Mouse (Mus musculus): ENCODE data around the gene Rere. TPM values are rescaled to one million over a fixed set of nuclear protein-coding genes. Genes with fewer than 3 reads are reported as not detected.

Rere gene
- total RNA-seq, 2 experiments from 2014 or later = 53.8 to 56.9 TPM

DNA sequence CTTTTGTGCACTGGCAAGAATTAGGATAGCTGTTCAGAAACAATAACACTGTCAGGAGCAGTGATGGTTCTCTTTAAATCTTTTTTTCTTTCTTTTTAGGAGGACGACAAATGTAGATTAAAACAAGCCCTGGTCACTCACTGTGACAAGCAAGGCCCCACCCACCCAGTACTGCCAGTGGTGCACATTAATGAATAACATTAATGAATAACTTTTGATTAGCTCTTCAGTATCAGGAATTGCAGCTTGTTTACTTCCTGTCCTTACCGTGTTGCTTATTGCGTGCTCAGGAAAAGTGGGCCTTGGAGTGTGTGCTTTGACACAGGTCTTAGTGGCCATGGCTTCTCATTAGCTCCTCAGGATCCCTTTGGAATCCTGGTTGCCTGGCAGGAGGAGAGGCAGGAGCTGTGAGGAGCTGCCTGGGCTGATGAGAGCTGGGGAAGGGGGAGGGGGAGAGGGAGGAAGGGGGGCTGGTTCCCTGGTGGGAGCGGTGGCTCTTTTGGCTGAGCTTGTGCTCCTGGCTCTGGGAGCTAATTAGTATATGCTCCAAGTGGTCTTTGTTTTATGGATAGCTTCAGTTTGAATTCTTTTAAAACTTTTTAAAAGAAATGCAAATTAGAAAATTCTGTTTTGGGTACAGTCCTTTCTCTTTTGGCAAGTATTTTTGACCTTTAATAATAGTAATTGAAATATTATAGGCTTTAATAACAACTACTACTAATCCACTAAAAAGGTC, 65.4 kb downstream of the Rere start:
- no peak for DNase-seq

DNA sequence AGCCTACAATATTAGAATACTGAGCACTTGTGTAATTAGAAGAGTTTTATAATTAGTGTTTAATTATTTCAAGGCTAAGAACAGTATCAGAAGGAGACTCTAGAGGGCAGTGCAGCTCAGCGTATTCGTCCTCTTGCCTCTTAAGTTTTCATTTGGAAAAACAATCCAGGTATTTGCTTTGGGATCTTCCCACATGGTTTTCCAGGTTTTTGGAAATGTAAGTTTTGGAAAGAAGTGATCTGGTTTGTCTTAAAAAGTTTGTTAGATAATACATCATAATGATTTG, 65.9 kb downstream of the Rere start:
- no peak for DNase-seq

DNA sequence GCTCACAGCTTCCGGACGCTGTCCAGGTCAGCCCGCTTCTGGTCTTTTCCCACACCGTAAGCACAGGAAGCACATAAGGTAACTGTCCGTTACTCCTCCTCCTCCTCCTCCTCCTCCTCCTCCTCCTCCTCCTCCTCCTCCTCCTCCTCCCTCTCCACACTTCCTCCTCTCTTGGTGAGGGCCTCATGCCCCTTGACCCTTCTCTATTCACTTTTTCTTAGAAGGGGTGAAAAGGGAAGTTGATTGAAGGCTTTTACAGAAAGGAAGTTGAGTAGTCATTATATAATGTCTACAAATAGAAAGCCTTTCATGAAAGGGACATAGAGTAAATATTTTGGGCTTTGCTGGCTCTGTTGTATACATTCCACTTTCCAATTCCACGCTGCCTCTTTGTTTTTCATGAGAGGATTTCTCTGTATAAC, 68.2 kb downstream of the Rere start:
- no peak for DNase-seq

DNA sequence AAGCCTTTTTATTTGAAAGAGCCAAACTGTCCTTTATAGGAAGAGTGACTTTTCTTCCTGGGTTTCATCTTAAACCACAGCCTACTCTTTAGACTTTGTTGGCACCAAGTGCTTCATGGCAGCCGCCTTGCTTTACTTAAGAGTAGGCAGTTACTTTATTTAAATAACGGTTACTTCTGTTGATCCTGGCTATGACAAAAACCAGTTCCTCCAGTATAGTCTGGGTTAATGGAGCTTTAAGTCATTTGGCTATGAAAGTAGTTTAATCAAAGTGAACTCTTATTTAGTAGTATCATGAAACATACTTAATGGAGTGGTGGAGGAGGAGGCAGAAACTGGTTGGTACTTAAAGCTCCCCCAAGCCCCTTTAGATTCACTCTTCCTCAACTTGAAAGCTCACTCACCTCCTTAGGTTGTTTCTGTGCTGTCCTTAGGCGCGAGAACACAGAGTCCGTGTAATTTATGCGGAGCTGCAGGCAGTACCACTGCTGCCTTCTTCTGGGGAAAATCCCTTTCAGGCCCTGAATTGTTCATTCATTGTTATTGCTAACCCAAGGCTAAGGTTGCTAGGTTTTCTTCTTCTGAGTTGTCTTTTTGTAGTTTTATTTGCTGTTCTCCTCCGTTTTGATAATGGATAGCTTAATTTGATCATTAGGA, 70.1 kb downstream of the Rere start:
- no peak for DNase-seq

DNA sequence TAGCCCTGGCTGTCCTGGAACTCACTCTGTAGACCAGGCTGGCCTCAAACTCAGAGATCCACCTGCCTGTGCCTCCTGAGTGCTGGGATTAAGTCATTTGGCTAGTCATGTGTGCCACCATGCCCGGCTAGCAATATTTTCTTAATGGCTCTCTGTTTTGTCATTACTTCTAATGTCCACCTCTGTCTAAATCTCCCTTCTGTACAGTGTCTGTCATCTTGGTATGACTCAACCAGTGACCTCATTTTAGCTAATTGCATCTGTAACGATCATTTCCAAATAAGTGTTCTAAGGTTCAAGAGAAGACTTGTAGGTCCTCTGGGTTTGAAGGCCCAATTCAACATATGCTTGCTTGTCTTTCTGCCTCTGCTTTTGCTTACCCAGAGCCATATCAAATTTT, 71.3 kb downstream of the Rere start:
- no peak for DNase-seq

DNA sequence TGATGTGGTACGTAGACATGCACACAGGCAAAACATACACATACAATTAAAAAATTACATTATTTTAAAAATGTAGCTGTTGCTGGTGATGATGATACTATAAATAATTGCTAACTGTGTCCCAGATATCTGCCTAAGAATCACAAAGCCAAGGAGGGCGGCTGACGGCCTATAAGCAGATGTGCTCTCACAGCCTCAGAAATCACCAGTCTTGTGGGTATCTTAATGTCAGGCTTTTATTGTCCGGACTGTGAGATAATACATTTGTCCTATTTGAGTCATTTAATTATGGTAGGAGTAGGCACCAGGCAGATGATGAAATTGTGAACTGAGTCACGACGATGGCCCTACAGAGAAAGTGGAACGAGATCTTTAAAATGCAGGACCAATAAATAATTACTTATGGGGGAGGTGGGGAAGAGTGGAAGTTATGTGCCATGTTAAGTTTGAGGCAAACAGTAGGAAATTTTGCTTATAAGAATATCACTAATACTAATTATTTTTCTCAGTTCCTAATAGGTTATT, 72.0 kb downstream of the Rere start:
- DNase-seq = no peak

DNA sequence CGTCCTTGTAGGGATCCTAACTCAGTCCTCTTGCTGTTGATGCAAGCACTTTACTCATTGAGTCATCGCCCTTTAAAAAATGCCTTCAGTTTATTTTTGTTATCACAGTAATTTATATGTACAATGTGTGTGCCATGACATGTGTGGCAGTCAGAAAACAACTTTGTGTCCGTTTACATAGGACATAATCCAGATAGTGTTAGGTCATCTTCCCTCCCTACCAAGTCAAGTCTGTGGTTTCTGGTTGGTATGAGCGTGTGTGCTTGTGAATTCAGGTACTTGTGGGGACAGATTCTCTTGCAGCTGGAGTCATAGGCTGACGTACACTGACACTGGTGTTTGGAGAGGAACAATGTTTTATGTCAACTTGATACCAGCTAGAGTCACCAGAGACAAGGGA, 74.4 kb downstream of the Rere start:
- no peak for DNase-seq

DNA sequence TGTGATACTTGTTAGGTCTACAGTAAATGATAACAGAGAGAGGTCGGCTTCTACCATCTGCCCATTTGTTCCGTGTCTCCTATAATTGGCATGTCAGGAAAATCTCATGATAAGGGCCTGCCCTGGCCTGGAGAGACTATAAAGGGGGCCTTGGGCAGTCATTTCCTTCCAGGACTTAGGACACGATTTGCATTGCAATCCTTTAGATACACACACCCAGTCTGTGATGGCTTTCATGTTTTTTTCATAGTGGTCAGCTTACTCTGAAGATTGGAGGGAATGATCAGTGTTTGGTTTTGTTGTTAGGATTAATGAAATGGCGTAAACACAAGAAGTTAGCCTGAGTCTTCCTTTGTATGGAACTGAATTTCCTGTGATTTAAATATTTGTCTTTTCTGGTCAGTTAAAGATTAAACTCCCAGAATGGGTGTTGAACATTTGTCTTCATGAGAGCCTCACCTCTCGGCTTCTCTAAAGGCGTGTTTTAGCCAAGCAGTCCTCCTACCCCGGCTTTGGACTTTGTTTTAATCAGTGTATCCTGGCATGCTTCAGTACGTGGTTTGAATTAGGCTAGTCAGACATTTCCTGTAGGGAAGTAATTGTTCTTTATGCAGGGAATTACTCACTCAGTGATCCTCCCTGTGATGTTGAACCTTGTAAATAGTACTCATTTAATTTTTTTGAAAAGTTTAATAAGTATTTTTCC, 80.7 kb downstream of the Rere start:
- DNase-seq = no peak

DNA sequence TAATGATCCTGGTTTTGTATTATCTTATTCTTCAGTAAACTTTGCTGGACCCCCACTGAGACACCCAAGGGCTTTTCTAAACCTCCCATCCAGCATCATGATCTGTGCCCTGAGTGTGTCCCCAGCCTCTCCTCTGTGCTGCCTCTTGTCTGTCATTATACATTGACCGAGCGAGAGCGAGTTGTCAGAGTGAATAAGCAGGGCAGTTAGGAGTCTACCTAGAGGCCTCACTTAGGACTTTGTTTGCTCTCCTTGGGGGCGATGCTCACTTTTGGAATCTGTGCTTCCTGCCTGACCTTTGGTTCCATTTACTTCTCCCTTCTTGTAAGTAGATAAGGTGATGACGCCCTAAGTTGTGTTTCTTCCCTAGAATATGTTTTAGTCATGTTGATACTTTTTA, 81.4 kb downstream of the Rere start:
- no peak for DNase-seq

DNA sequence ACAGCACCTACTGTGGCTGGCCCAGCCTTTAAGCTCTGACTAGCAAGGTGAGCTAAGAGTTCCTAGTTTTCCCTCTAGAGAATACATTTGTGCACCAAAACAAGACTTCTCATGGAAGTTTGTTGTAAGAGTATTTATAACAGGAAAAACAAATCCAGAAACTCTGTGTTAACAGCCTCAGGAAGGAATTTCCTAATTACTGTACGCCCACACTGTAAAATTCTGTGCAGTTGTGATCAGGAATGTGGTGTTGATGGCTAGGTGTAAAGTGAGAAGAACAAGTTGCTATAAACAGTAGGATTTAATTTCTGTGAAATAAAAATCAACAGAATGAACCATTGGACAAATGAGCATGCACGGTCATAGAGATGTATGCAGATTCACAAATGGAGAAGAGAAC, 83.3 kb downstream of the Rere start:
- DNase-seq = no peak

DNA sequence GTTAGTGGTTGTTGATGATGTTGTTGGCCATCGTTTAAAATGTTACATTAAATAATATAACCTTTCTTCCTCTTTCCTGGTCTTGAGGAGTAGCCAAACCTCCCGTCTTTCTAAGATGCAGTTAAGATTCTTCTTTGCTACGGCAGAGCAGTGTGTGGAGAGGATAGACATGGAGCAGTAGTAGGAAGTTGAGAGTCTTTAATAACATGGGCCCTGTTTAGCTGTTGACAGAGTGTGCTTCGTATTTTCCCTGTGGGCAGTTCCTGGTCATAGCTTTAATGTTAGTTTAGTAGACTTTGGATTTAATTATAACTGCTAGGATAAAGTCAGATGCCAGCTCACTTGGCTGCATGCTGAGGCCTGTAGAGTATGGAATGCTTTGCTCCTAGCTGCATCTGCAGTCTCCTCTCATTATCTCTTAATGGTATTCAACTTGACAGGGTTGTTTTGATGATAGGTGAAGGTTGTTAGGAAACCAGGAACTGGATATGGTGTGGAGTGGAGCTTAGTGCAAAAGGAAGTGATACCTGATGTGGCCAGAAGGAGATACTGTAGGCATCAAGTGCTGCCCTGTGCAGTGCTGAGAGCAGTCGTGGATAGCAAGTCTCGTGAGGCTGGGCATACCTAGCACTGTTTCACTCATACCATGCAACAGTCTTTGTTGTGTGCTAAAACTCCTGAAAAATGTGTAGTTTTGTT, 85.2 kb downstream of the Rere start:
- DNase-seq = no peak

DNA sequence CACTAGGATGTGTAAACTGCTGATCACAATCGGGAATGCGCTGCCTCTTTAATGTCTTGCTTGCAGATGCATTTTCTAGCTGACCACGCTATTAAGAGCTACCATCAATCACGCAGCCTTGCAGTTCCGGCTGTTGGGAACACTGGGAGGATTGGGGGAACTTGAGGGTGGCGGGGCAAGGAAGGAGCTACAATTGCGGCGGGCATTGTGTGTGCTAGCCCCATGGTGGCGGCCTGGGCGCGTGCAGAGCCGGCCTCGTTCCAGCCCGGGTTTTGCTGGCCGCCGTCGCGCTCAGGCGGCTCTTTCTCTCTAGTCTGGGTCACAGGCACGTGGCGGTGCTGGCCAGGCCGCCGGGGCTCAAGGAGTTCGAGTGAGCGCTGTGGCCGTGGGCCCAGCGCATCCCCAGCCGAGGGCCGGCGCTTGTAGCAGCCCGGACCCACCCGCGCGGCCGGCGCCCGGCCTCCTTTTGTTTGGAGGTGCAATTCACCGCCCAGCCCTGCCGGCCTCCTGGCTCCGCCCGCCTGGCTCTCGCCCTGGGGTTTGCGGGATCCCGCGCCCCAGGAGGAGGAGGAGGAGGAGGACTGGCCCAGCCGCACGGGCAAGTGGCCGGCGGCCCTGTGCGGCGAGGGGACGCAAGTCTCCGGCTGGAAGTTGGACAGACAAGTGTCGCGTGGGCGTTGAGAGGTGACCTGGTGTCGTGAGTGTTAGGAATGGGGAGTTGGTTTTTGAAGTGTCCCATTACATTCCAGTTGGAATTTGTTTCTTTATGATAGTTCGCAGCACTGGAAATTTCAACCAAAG, 90.3 kb downstream of the Rere start:
- DNase-seq = peak; percentile 77

DNA sequence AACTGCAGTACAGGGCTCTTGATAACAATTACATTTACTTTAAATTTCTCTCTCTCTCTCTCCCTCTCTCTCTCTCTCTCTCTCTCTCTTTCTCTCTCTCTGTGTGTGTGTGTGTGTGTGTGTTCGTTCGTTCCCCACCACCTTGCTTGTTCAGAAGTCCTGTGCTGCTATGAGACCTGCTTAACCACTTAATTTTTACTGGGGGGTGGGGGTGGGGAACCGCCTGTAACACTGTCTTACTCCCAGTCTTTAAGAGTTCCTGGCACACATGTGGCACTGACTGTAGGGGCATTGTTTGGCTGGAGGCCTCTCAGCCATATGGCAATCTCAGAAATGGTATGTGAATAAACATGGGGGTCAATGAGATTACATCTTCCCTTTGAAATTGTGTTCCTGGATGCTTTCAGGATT, 91.2 kb downstream of the Rere start:
- no peak for DNase-seq

DNA sequence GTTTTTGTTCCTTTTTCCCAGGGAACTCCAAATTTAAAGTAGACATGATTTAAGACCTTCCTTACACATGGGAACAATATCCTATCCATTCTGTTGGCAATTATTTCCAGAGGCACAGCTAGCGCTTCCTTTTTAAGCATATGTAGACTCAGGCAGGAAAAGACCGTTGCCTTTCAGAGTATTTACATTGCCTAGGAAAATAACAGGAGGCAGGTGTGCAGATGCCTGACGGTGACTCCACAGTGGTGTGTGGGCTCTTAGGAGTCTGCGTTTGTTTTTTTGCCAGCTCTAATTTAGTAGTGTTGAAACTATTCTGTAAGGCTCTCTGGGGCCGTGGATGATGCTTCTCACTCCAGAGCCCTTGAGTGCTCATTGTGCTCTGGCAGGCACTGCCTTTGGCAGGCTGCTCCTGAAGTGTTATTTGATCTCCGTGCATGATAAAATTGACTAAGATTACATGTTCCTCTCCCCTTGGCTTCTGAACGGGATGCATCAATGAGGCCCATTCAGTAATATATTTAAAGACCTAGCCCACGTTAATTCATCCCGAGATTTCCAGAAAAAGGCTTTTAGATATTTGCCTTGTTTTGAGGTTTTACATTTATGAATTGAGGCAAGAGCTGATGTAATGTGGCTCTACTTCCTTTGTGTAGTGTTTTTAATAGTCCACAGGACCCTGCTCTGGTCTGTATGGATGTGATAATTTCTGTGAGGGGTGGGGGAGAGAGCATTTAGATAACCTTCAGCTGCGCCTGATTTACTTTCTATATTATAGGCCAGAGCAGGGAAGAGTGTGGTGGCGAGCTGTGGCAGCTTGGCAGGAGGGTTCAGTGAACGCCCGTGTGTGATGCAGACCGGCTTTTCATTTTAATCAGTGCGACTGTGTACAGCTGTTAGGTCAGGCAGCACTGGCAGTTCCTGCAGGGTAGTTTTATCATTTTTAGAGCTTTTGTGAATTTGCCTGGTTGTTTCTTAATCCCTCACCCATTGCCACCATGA, 92.0 kb downstream of the Rere start:
- peak; percentile 42 for DNase-seq

DNA sequence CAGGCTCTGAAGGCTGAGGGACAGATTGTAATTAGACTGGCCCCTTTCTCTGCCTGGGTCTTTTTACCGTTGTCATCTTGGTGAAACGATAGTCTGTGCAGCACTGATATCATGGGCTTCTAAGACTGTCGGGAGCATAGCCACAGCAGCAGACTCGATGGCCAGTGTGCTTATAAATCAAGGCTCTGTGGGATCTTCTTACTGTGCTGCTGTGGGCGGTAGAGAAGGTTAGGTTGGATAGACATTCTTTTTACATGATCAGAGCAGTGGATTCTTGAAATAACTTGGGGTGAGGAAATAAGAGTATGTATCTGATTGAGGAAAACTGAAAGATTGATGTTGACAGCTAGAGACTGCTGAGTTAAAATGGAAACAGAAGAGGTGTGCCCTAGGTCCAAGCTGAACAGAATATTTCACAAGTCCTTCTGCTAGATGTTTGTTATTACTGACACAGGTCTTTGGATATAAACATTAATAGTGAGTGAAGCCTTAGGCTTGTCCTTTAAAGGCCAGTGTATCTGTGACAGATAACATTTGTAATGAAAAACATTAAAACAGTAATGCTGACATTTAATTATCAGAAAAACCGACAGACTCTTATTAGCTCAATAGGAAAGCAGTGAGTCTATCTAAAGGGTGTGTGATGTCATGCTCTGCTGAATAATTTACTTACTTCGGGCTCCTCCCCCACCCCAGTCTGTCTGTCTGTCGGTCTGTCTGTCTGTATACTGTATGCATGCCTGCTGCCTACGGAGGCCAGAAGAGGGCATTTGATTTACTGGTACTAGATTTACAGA, 93.4 kb downstream of the Rere start:
- no peak for DNase-seq

DNA sequence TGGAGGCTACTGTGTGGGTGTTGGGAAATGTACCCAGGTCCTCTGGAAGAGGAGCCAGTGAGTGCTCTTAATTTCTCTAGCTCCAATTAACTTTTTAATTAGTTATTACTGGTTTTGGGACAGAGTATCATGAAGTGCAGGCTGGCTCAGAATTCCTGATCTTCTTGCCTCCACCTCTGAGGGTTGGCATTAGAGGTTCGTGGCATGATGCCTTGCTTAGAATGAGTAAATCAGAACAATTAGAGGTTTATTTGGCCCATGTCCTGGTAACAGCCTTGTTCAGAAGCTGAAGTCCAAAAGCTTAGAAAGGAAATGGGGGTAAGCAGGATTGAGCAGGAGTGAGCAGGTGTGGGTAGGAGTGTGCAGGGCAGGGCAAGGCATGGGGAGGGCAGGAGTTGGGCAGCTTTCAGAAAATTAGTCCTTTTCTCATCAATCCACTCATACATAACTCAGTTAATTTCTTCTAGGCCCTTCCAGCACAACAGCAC, 94.0 kb downstream of the Rere start:
- no peak for DNase-seq

DNA sequence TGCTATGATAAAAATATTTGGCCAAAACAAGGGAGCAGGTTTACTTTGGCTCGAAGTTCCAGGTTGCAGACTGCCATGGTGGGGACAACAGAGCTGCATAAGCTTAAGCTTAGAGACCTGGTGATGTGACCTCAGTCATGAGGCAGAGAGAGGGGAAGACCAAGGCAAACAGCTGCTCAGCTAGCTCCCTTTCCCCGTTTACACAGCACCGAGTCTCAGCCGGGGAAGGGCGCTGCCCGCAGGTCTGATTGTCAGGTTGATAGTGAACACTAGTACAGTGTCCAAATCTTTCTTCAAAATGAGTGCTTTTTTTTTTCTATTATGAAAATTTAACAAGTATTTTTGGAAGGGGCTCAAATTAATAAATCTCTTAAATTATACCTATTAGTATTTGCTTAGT, 97.9 kb downstream of the Rere start:
- no peak for DNase-seq

DNA sequence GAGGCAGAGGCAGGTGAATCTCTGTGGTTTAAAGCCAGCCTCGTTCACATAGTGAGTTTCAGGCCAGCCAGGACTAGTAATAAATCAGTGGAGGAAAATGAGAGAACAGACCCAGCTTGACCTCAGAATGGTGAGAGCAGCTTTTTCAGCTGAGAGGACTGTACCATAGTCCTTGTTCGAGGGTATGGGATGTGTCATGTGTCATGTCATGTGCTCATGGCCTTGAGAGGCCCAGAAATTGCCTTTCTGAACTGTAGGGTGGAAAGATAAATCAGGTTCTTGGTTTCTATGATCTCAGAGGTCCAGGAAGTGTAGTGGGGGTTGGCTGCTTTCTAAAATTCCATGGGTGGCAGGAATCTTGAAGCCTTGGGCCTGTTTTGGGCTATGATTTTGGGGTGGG, 98.3 kb downstream of the Rere start:
- no peak for DNase-seq

DNA sequence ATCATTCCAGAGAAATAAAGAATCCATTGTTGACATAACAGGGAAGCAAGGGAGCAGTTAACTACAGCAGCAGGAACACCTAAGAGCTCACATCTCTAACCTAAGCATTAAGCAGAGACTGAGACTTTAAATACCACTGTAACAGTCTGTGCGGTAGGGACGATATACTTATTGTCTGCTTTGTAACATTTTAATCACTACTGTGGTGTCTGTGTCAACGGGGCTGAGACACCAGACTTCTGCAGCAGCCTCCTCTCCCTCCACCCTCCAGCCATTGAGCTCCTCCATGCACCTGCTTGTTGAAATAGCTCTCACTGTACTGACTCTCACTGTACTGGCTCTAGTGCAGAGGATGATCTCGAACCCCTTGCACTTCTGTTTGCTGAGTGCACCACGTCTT, 98.8 kb downstream of the Rere start:
- no peak for DNase-seq

DNA sequence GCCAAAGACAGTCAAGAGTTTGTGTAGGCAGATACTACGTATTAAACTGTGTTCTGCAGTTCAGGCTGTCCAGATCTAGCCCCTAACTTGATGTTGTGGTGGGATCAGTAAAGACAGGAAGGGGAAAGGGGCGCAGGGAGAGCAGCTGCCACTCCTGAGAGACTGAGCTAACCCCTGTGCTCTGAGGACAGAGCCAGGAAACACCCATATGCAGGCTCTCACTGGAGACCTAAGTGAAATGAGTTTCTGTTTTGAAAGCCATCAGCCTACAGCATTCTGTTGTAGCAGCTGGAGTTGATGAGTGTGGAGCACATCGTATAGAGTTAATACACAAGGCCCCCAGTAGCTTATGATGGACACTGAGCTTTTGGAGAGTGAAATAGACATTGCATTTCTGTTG, 101.1 kb downstream of the Rere start:
- DNase-seq = no peak

Data from gastrocnemius, postnatal 10 days (tissue).